Mouse (Mus musculus) heart, adult 2 months (tissue): ENCODE results near the gene Rbfox3. TPM values are rescaled to one million over a fixed set of nuclear protein-coding genes. Genes with fewer than 3 reads are reported as not detected.

Experiments used
- DNase-seq, 2 experiments: peaks; one replicate each; pipeline ENCODE4 v3.0.0; 2021
- H3K27ac ChIP-seq: fragments of 200-600 bp; 2 replicates; pipeline ENCODE4 v1.8.1; 2022
- H3K27me3 ChIP-seq: fragments of 200-500 bp; 2 replicates; pipeline ENCODE4 v1.6.1; 2012; ENCODE audit warnings: mild to moderate bottlenecking, low read length, inconsistent platforms, mixed read lengths; ENCODE audit not compliant: control insufficient read depth, insufficient read depth
- H3K36me3 ChIP-seq: fragments of 200-500 bp; 2 replicates; pipeline ENCODE4 v1.6.1; 2012; ENCODE audit warnings: low read length, inconsistent platforms; ENCODE audit not compliant: control insufficient read depth, insufficient read depth
- H3K4me1 ChIP-seq: fragments of 200-500 bp; 2 replicates; pipeline ENCODE4 v1.6.1; 2011; ENCODE audit warnings: low read length; ENCODE audit not compliant: control insufficient read depth, insufficient read depth
- H3K4me3 ChIP-seq: fragments of 200-600 bp; 2 replicates; pipeline ENCODE4 v1.8.1; 2022
- H3K79me2 ChIP-seq: fragments of 200-500 bp; replicated peaks from 2 replicates; pipeline ENCODE4 v1.6.1; 2012; ENCODE audit warnings: mild to moderate bottlenecking, inconsistent platforms, low read length, moderate library complexity, mixed read lengths; ENCODE audit not compliant: control insufficient read depth, insufficient read depth
- H3K9ac ChIP-seq: fragments of 200-500 bp; 2 replicates; pipeline ENCODE4 v1.6.1; 2012; ENCODE audit warnings: low read depth, mild to moderate bottlenecking, control low read depth, inconsistent platforms, low read length, mixed read lengths
- CTCF ChIP-seq: fragments of 200-600 bp; IDR thresholded peaks from 2 replicates; pipeline ENCODE4 v1.8.1; 2022; ENCODE audit warnings: antibody characterized with exemption, mild to moderate bottlenecking, moderate library complexity
- EP300 ChIP-seq: fragments of 200-500 bp; IDR thresholded peaks from 2 replicates; pipeline ENCODE4 v1.6.1; 2011; ENCODE audit warnings: low read depth, low read length, control low read depth; ENCODE audit not compliant: insufficient read depth
- POLR2A ChIP-seq: fragments of 200-500 bp; IDR thresholded peaks from 2 replicates; pipeline ENCODE4 v1.6.1; 2011; ENCODE audit warnings: mild to moderate bottlenecking, low read depth, low read length, control low read depth; ENCODE audit not compliant: insufficient read depth
- WGBS: fragments of 180-500 bp; shearing (Covaris S2); methylation state at CpG from one replicate; pipeline ENCODE4 v1.1.7; 2018; 5-methylcytosine and 5-hydroxymethylcytosine counted together
- intact Hi-C: fragments of 180-260 bp; cut with DNase I; formaldehyde crosslinking; loops from one replicate; pipeline ENCODE4 v1.15.1; 2025
- polyA plus RNA-seq: library from polyadenylated mRNA; depleted of rRNA; stranded (reverse); fragments of >200 nt; gene quantifications from 2 replicates; pipeline ENCODE4 v1.2.3, GENCODE M21; 2012
- total RNA-seq, 2 experiments: library from RNA; stranded (reverse); gene quantifications; 2 replicates each; pipeline ENCODE4 v1.2.3; 2021

The Rbfox3 gene
- total and polyA plus RNA-seq, 3 experiments, result 0.16 to 0.23 TPM; not detected in 1

GRCm38 (mm10) chr11:118473161-118473560 lies 438.2 kb downstream of the Rbfox3 start:
- Histone ChIP-seq H3K79me2 (no peaks in the 10 kb centered on the region), H3K4me3 (no peak overlapping the region), H3K36me3 (no peaks in the 10 kb centered on the region), H3K27ac (no peak overlapping the region), H3K4me1 (no peaks in the 10 kb centered on the region; the same call in 1 of the 2 replicates), H3K9ac (no peak overlapping the region), H3K27me3 (no peaks in the 10 kb centered on the region)
- no peak for DNase-seq
- intact Hi-C loops, result no loop called here
- TF ChIP-seq CTCF (no peak), EP300 (no peak), POLR2A (no peak)
- 81% methylated on average over 1 of the region's 1 CpGs for WGBS

GRCm38 (mm10) chr11:118471676-118472075 lies 439.7 kb downstream of the Rbfox3 start:
- TF ChIP-seq CTCF, result no peak
- TF ChIP-seq POLR2A, result no peak
- no peak for TF ChIP-seq EP300
- 83% methylated on average over 13 of the region's 13 CpGs for WGBS
- Histone ChIP-seq H3K27me3 (no peaks in the 10 kb centered on the region), H3K27ac (no peak overlapping the region), H3K4me3 (no peak overlapping the region), H3K4me1 (no peaks in the 10 kb centered on the region), H3K79me2 (no peaks in the 10 kb centered on the region), H3K9ac (no peak overlapping the region), H3K36me3 (no peaks in the 10 kb centered on the region)
- intact Hi-C loops, result no loop called here
- no peak for DNase-seq

GRCm38 (mm10) chr11:118470234-118470966 lies 441.0 kb downstream of the Rbfox3 start:
- intact Hi-C loops, result no loop called here
- Histone ChIP-seq H3K27me3 (no peaks in the 10 kb centered on the region), H3K27ac (no peak overlapping the region), H3K4me3 (no peak overlapping the region), H3K79me2 (no peaks in the 10 kb centered on the region), H3K9ac (no peak overlapping the region), H3K36me3 (no peaks in the 10 kb centered on the region), H3K4me1 (no peaks in the 10 kb centered on the region)
- no peak for TF ChIP-seq EP300
- TF ChIP-seq POLR2A, result no peak
- no peak for TF ChIP-seq CTCF
- 31% methylated on average over 12 of the region's 12 CpGs for WGBS
- no peak for DNase-seq

GRCm38 (mm10) chr11:118469509-118470160 lies 441.8 kb downstream of the Rbfox3 start:
- no peak overlapping the region for H3K27ac ChIP-seq
- H3K79me2 ChIP-seq, result no peaks in the 10 kb centered on the region
- WGBS, result 78% methylated on average over 10 of the region's 10 CpGs
- H3K4me1 ChIP-seq, result no peaks in the 10 kb centered on the region
- no peak overlapping the region for H3K4me3 ChIP-seq
- H3K9ac ChIP-seq, result no peak overlapping the region
- no peaks in the 10 kb centered on the region for H3K36me3 ChIP-seq
- intact Hi-C loops, result no loop called here
- TF ChIP-seq EP300, result no peak
- TF ChIP-seq CTCF, result no peak
- TF ChIP-seq POLR2A, result no peak
- no peak for DNase-seq
- no peaks in the 10 kb centered on the region for H3K27me3 ChIP-seq

- Histone ChIP-seq H3K4me1 (no peaks in the 10 kb centered on the region), H3K9ac (no peak overlapping the region), H3K79me2 (no peaks in the 10 kb centered on the region), H3K27me3 (no peaks in the 10 kb centered on the region), H3K4me3 (no peak overlapping the region), H3K27ac (no peak overlapping the region), H3K36me3 (no peaks in the 10 kb centered on the region)
- intact Hi-C loops, result no loop called here
- TF ChIP-seq CTCF (no peak), EP300 (no peak), POLR2A (no peak)
- DNase-seq, result no peak
- WGBS, result 43% methylated on average over 11 of the region's 11 CpGs
Observed at GRCm38 (mm10) chr11:118467441-118468035, 443.9 kb downstream of the Rbfox3 start.

GRCm38 (mm10) chr11:118460280-118460679 lies 451.1 kb downstream of the Rbfox3 start:
- no peak overlapping the region for H3K9ac ChIP-seq
- no peak overlapping the region for H3K4me3 ChIP-seq
- no peak overlapping the region for H3K27ac ChIP-seq
- DNase-seq, result no peak
- no peaks in the 10 kb centered on the region for H3K27me3 ChIP-seq
- intact Hi-C loops, result no loop called here
- H3K79me2 ChIP-seq, result no peaks in the 10 kb centered on the region
- WGBS, result 70% methylated on average over 6 of the region's 6 CpGs
- no peaks in the 10 kb centered on the region for H3K36me3 ChIP-seq
- TF ChIP-seq CTCF, result peak; percentile 79
- no peak for TF ChIP-seq POLR2A
- peaks cover 18% of the 10 kb centered on the region for H3K4me1 ChIP-seq
